Mouse (Mus musculus) liver, adult 2 months (tissue): ENCODE measurements at regions not wholly inside any gene's neighbourhood (a gene's known extent, or its start where the extent isn't known, plus 50 kb on each side); places are given as distances from the start of the nearest gene placed in this dataset.

ENCODE experiments used
- CTCF ChIP-seq: fragments of 200-500 bp; IDR thresholded peaks from 2 replicates; pipeline ENCODE4 v1.5.1; 2011; ENCODE audit warnings: low read depth, low read length, control low read depth
- POLR2A ChIP-seq: fragments of 200-500 bp; IDR thresholded peaks from 2 replicates; pipeline ENCODE4 v1.6.1; 2011; ENCODE audit warnings: low read length, control low read depth; ENCODE audit not compliant: insufficient read depth; ENCODE audit errors: extremely low read depth

- TF ChIP-seq CTCF = no peak
- no peak for TF ChIP-seq POLR2A
Observed at GRCm38 (mm10) chr9:111822094-111822493, 131.9 kb upstream of the Stac start.
